In genomic region chr11:94937787-94938186, GRCm38 (mm10) we compare ENCODE assay signal across 8 mouse cellular contexts. TPM values are rescaled to one million over a fixed set of nuclear protein-coding genes. Genes with fewer than 3 reads are reported as not detected.
DNase-seq lines count a peak whose midpoint lies in the region; ATAC-seq lines count a peak whose summit lies in the region.

No protein-coding gene starts in this region.

- H3K9me3 ChIP-seq in heart, embryonic 10.5 days: no peaks in the 10 kb centered on the region
- no peaks in the 10 kb centered on the region for H3K9me3 ChIP-seq in hindbrain, embryonic 16.5 days (ENCODE audit: control insufficient read depth, low read length)
- no peaks in the 10 kb centered on the region for H3K9me3 ChIP-seq in midbrain, embryonic 15.5 days

- peaks cover 44% of the 10 kb centered on the region for H3K4me1 ChIP-seq in heart, embryonic 10.5 days
- H3K4me1 ChIP-seq in brown adipose tissue, adult 24 weeks (ENCODE audit: control insufficient read depth, insufficient read depth, insufficient read length, low read length): no peaks in the 10 kb centered on the region
- H3K4me1 ChIP-seq in hindbrain, embryonic 16.5 days (ENCODE audit: control insufficient read depth, insufficient read depth, low read depth, low read length): peaks cover 12% of the 10 kb centered on the region
- H3K4me1 ChIP-seq in midbrain, embryonic 15.5 days: peaks cover 13% of the 10 kb centered on the region

- peak overlapping the region; percentile 59 for H3K4me3 ChIP-seq in heart, embryonic 10.5 days
- H3K4me3 ChIP-seq in brown adipose tissue, adult 24 weeks (ENCODE audit: insufficient read depth, low read depth, low read length): peak overlapping the region; percentile 21
- H3K4me3 ChIP-seq in hindbrain, embryonic 16.5 days (ENCODE audit: low read length): peak overlapping the region; percentile 41
- peak overlapping the region; percentile 29 for H3K4me3 ChIP-seq in midbrain, embryonic 15.5 days

- intact Hi-C loops in left cerebral cortex, postnatal 36 days (cut with DNase I): loop anchor here (1.0 to 5.0 kb wide), 3 partner anchors 105 to 206 kb away; partner anchors contain the start of gene Pdk2

- 2% methylated on average over 15 of the region's 15 CpGs for WGBS in heart, embryonic 10.5 days
- 2% methylated on average over 15 of the region's 15 CpGs for WGBS in hindbrain, embryonic 16.5 days
- 1% methylated on average over 15 of the region's 15 CpGs for WGBS in midbrain, embryonic 15.5 days

- H3K4me2 ChIP-seq in hindbrain, embryonic 16.5 days (ENCODE audit: low read length): peak overlapping the region; percentile 74
- H3K4me2 ChIP-seq in midbrain, embryonic 15.5 days: peak overlapping the region; percentile 61

- peak overlapping the region; percentile 48 for H3K9ac ChIP-seq in hindbrain, embryonic 16.5 days (ENCODE audit: low read depth, low read length)
- no peak overlapping the region for H3K9ac ChIP-seq in midbrain, embryonic 15.5 days

- H3K36me3 ChIP-seq in heart, embryonic 10.5 days: peaks cover 10% of the 10 kb centered on the region
- H3K36me3 ChIP-seq in hindbrain, embryonic 16.5 days (ENCODE audit: control insufficient read depth, insufficient read depth, low read length): no peaks in the 10 kb centered on the region
- H3K36me3 ChIP-seq in midbrain, embryonic 15.5 days (replicated peaks): no peaks in the 10 kb centered on the region

- H3K27me3 ChIP-seq in heart, embryonic 10.5 days (ENCODE audit: insufficient read depth, poor library complexity, severe bottlenecking): peaks cover 93% of the 10 kb centered on the region
- peaks cover 38% of the 10 kb centered on the region for H3K27me3 ChIP-seq in hindbrain, embryonic 16.5 days (replicated peaks; ENCODE audit: control insufficient read depth, insufficient read depth, low read length)
- H3K27me3 ChIP-seq in midbrain, embryonic 15.5 days (replicated peaks): peaks cover 54% of the 10 kb centered on the region

- DNase-seq in heart, embryonic 10.5 days (ENCODE audit: low spot score): no peak
- DNase-seq in heart, postnatal 4 days: no peak
- no peak for DNase-seq in left cerebral cortex, postnatal 36 days (ENCODE audit: low spot score in 2 of 2)
- DNase-seq in frontal cortex, postnatal 14 days (ENCODE audit: low spot score in 2 of 2): no peak
- no peak for DNase-seq in right cerebral cortex, postnatal 4 days

- peak overlapping the region; percentile 57 for H3K27ac ChIP-seq in heart, embryonic 10.5 days
- no peak overlapping the region for H3K27ac ChIP-seq in brown adipose tissue, adult 24 weeks (replicated peaks; ENCODE audit: low read depth, low read length)
- H3K27ac ChIP-seq in hindbrain, embryonic 16.5 days (ENCODE audit: low read depth, low read length): no peak overlapping the region
- no peak overlapping the region for H3K27ac ChIP-seq in midbrain, embryonic 15.5 days

- ATAC-seq in hindbrain, embryonic 16.5 days: no peak
- no peak; the same call in 1 of the 2 replicates for ATAC-seq in midbrain, embryonic 15.5 days (replicated peaks)

RNA-seq across cellular contexts. Expression of gene Col1a1, which starts 1.8 kb away (rescaled TPM):
- polyA plus RNA-seq in heart, embryonic 10.5 days (2016; fragmentation: Nextera tagmentation; extraction: Ambion mirVana): 146 and 311 TPM in 2 replicates
- 100 to 1,000 TPM; 861 to 965 TPM for total RNA-seq in heart, postnatal 4 days (2021)
- 36.9 and 49.1 TPM in 2 replicates for polyA plus RNA-seq in brown adipose tissue, adult 24 weeks (2012; ENCODE audit: insufficient read depth, insufficient read length, missing spikeins)
- 105 and 275 TPM in 2 replicates for polyA plus RNA-seq in hindbrain, embryonic 16.5 days (2015; fragmentation: Nextera tagmentation; extraction: Ambion mirVana)
- polyA plus RNA-seq in midbrain, embryonic 15.5 days (2015; fragmentation: Nextera tagmentation; extraction: Ambion mirVana): 82.7 and 92.9 TPM in 2 replicates
- 10 to 100 TPM; 22.7 to 26.9 TPM for total RNA-seq in left cerebral cortex, postnatal 36 days (2021)

RNA-seq across cellular contexts. Expression of gene Hils1, which starts 29.6 kb away (rescaled TPM):
- 0.22 TPM in 1 of 2 replicates, not detected in the other for polyA plus RNA-seq in heart, embryonic 10.5 days (2016; fragmentation: Nextera tagmentation; extraction: Ambion mirVana)
- total RNA-seq in heart, postnatal 4 days (2021): not detected
- not detected in 2 replicates for polyA plus RNA-seq in brown adipose tissue, adult 24 weeks (2012; ENCODE audit: insufficient read depth, insufficient read length, missing spikeins)
- not detected in 2 replicates for polyA plus RNA-seq in hindbrain, embryonic 16.5 days (2015; fragmentation: Nextera tagmentation; extraction: Ambion mirVana)
- polyA plus RNA-seq in midbrain, embryonic 15.5 days (2015; fragmentation: Nextera tagmentation; extraction: Ambion mirVana): not detected in 2 replicates
- total RNA-seq in left cerebral cortex, postnatal 36 days (2021): not detected

RNA-seq across cellular contexts. Expression of gene Sgca, which starts 38.3 kb away (rescaled TPM):
- polyA plus RNA-seq in heart, embryonic 10.5 days (2016; fragmentation: Nextera tagmentation; extraction: Ambion mirVana): 12.5 and 25.8 TPM in 2 replicates
- total RNA-seq in heart, postnatal 4 days (2021): 10 to 100 TPM; 67.0 to 89.1 TPM
- 6.5 and 6.9 TPM in 2 replicates for polyA plus RNA-seq in brown adipose tissue, adult 24 weeks (2012; ENCODE audit: insufficient read depth, insufficient read length, missing spikeins)
- polyA plus RNA-seq in hindbrain, embryonic 16.5 days (2015; fragmentation: Nextera tagmentation; extraction: Ambion mirVana): 0.24 and 1.3 TPM in 2 replicates
- not detected in 2 replicates for polyA plus RNA-seq in midbrain, embryonic 15.5 days (2015; fragmentation: Nextera tagmentation; extraction: Ambion mirVana)
- under 1 TPM; 0.50 to 0.69 TPM for total RNA-seq in left cerebral cortex, postnatal 36 days (2021)

RNA-seq across cellular contexts. Expression of gene Ppp1r9b, which starts 53.0 kb away (rescaled TPM):
- polyA plus RNA-seq in heart, embryonic 10.5 days (2016; fragmentation: Nextera tagmentation; extraction: Ambion mirVana): 8.5 and 12.5 TPM in 2 replicates
- 10 to 100 TPM; 45.3 to 46.3 TPM for total RNA-seq in heart, postnatal 4 days (2021)
- 70.8 and 83.5 TPM in 2 replicates for polyA plus RNA-seq in brown adipose tissue, adult 24 weeks (2012; ENCODE audit: insufficient read depth, insufficient read length, missing spikeins)
- polyA plus RNA-seq in hindbrain, embryonic 16.5 days (2015; fragmentation: Nextera tagmentation; extraction: Ambion mirVana): 17.8 and 18.8 TPM in 2 replicates
- polyA plus RNA-seq in midbrain, embryonic 15.5 days (2015; fragmentation: Nextera tagmentation; extraction: Ambion mirVana): 20.5 and 22.2 TPM in 2 replicates
- total RNA-seq in left cerebral cortex, postnatal 36 days (2021): 100 to 1,000 TPM; 700 to 743 TPM
